Mouse (Mus musculus): ENCODE data around the gene Krt86. TPM values are rescaled to one million over a fixed set of nuclear protein-coding genes. Genes with fewer than 3 reads are reported as not detected.
"Not testable (repeated sequence)": the region's sequence is repeated elsewhere in the genome, so short reads cannot be mapped to it uniquely, and the experiment has no call there.

The Krt86 gene
- polyA plus RNA-seq, 1 experiment from 2014 or later, result not detected

DNA sequence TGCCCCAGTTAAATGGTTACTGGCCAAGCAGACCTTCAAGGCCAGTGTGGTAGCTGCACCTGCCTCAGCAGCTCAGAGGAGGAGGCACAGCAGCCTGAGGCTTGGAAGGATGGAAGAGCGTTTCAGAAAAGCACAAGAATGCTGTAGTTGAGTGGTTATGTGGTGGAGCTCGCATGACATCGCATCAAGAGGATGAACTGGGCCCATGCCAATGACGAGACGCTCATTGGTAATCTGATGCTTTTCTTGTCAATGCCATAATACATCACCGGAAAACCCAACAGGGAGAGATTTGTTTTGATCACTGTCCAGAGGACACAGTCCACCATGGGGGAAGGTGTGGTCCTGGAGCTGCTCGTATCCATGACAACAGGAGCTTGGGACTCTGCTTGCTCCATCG lies 22.0 kb downstream of the Krt86 start:
- Histone ChIP-seq H3K9me3 (ENCODE audit: control insufficient read depth, low read length) (no peaks in the 10 kb centered on the region), H3K9ac (ENCODE audit: low read length) (no peak overlapping the region), H3K4me2 (ENCODE audit: low read depth, severe bottlenecking) (no peak overlapping the region), H3K27me3 (ENCODE audit: control insufficient read depth, insufficient read depth, low read length) (no peaks in the 10 kb centered on the region), H3K4me3 (ENCODE audit: low read depth, low read length) (no peak overlapping the region), H3K27ac (replicated peaks; ENCODE audit: low read depth, low read length) (no peak overlapping the region), H3K36me3 (ENCODE audit: control insufficient read depth, insufficient read depth, low read length) (no peaks in the 10 kb centered on the region), H3K4me1 (ENCODE audit: control insufficient read depth, insufficient read depth, low read length) (no peaks in the 10 kb centered on the region)
- 85% methylated on average over 8 of the region's 8 CpGs for WGBS
- DNase-seq (ENCODE audit: low spot score), result no peak
- ATAC-seq (ENCODE audit: insufficient number of reproducible peaks, low FRiP score, low TSS enrichment, low read depth), result no peak

DNA sequence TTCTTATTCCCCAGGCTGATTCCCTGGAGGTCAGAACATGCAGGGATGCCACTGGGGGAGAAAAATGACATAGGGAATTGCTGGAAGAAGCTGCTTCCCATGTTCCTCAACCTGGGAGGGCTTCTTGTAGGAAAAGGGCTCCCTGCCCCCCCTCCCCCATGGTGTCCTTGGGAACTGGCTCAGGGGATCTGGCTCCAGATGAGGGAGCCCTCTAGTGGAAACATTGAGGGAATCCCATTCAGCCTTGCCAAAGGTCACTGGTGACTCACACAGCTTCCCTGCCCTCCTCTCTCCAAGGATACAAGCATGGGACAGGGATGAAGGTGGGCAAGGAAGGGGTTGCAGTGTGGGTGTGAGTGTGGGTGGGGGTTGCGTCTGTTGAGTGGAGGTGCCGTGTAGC lies 23.9 kb downstream of the Krt86 start:
- Histone ChIP-seq H3K27me3 (ENCODE audit: control insufficient read depth, insufficient read depth, low read length) (no peaks in the 10 kb centered on the region), H3K36me3 (ENCODE audit: control insufficient read depth, insufficient read depth, low read length) (no peaks in the 10 kb centered on the region), H3K4me3 (ENCODE audit: low read depth, low read length) (no peak overlapping the region), H3K9me3 (ENCODE audit: control insufficient read depth, low read length) (no peaks in the 10 kb centered on the region), H3K27ac (replicated peaks; ENCODE audit: low read depth, low read length) (no peak overlapping the region), H3K9ac (ENCODE audit: low read length) (no peak overlapping the region), H3K4me1 (ENCODE audit: control insufficient read depth, insufficient read depth, low read length) (no peaks in the 10 kb centered on the region), H3K4me2 (ENCODE audit: low read depth, severe bottlenecking) (no peak overlapping the region)
- ATAC-seq (ENCODE audit: insufficient number of reproducible peaks, low FRiP score, low TSS enrichment, low read depth) (no peak), DNase-seq (ENCODE audit: low spot score) (peak; percentile 27)
- 74% methylated on average over 2 of the region's 2 CpGs for WGBS

DNA sequence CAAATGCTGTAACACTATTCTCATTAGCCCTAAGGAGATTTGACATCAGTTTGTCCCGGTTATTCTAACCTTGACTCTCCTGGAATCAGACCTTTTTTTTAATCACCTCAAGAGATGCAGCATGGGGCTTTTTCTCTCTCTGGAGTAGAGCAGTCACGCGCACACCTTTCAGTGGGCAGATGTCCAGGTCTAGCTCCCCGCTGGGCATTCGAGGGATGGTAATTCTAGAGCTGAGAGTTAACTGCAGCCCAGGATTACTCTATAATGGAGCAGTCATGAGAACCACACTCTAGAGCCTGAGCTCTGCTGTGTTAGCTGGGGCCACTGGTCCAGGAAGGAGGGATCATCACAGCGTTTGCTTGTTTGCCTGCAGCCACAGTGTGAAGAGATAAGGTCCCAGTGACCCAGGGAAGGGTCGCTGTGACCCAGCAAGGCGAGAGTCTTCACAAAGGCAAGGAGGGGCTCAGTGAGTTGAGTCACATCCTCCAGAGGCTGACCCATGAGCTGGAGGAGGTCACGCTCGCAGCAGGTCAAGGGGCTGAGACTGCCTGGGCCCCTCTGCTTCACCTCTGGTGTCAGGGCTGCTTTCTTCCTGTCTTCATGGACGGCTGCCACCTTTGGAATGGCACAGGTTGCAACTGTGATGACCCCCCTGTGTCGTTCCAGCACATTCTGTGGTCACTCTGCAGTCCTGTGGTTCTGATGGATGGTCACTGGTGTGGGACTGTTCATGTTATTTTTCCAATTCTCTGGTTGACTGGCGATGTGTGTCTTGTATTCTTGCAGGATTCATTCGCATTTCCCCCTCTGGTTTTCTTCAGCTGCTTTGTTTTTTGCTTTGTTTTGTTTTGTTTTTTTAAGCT lies 33.8 kb downstream of the Krt86 start:
- Histone ChIP-seq H3K4me2 (ENCODE audit: low read depth, severe bottlenecking) (no peak overlapping the region), H3K27ac (replicated peaks; ENCODE audit: low read depth, low read length) (no peak overlapping the region), H3K36me3 (ENCODE audit: control insufficient read depth, insufficient read depth, low read length) (no peaks in the 10 kb centered on the region), H3K9me3 (ENCODE audit: control insufficient read depth, low read length) (no peaks in the 10 kb centered on the region), H3K9ac (ENCODE audit: low read length) (no peak overlapping the region), H3K4me3 (ENCODE audit: low read depth, low read length) (no peak overlapping the region), H3K4me1 (ENCODE audit: control insufficient read depth, insufficient read depth, low read length) (no peaks in the 10 kb centered on the region), H3K27me3 (ENCODE audit: control insufficient read depth, insufficient read depth, low read length) (no peaks in the 10 kb centered on the region)
- 60% methylated on average over 14 of the region's 14 CpGs for WGBS
- ATAC-seq (ENCODE audit: insufficient number of reproducible peaks, low FRiP score, low TSS enrichment, low read depth), result no peak
- DNase-seq (ENCODE audit: low spot score), result no peak

DNA sequence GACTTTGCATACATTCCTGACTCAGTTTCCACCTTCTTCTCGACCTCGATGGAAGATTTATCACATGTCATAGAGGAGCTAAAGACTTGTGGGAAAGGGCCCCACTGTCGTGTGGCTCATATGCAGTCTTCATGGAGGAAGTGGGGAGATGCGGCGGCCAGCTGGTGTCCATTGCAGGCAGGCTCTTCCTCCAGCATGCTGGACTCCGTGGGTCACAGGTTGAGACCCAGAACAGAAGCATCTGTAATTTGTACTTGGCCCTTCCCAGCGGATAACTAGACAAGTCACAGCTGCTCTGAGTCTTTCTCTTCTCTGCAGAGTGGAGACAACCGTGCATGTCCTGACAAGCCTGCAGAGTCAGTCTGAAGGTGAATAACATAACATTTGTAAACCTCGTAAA lies 35.0 kb downstream of the Krt86 start:
- H3K27me3 ChIP-seq (ENCODE audit: control insufficient read depth, insufficient read depth, low read length), result no peaks in the 10 kb centered on the region
- H3K4me3 ChIP-seq (ENCODE audit: low read depth, low read length), result no peak overlapping the region
- WGBS, result 75% methylated on average over 9 of the region's 9 CpGs
- no peak overlapping the region for H3K9ac ChIP-seq (ENCODE audit: low read length)
- H3K9me3 ChIP-seq (ENCODE audit: control insufficient read depth, low read length), result no peaks in the 10 kb centered on the region
- ATAC-seq (ENCODE audit: insufficient number of reproducible peaks, low FRiP score, low TSS enrichment, low read depth), result no peak
- no peak for DNase-seq (ENCODE audit: low spot score)
- no peak overlapping the region for H3K4me2 ChIP-seq (ENCODE audit: low read depth, severe bottlenecking)
- H3K36me3 ChIP-seq (ENCODE audit: control insufficient read depth, insufficient read depth, low read length), result no peaks in the 10 kb centered on the region
- H3K27ac ChIP-seq (replicated peaks; ENCODE audit: low read depth, low read length), result no peak overlapping the region
- H3K4me1 ChIP-seq (ENCODE audit: control insufficient read depth, insufficient read depth, low read length), result no peaks in the 10 kb centered on the region

DNA sequence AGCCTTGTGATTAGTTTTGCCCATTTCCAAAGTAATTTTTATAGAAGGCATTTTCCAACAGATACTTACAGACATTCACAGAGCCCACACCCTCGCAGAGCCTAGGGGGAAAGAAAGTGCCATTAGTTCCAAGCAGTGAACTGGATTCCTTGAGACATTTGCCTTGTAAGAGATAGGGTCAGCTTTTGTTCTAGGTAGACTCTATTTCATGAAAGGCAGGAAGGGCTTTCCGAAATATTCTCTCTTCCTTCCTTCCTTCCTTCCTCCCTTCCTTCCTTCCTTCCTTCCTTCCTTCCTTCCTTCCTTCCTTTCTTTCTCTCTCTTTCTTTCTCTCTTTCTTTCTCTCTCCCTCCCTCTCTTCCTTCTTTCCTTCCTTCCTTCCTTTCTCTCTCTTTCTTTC lies 43.9 kb downstream of the Krt86 start, which contains the start of gene Gm49425:
Gene Gm49425 (minus strand): TSS at position 101 of the 400 bp plus-strand sequence.
- not testable (repeated sequence) for H3K36me3 ChIP-seq (ENCODE audit: control insufficient read depth, insufficient read depth, low read length); H3K27me3 ChIP-seq (ENCODE audit: control insufficient read depth, insufficient read depth, low read length); ATAC-seq (ENCODE audit: insufficient number of reproducible peaks, low FRiP score, low TSS enrichment, low read depth); H3K27ac ChIP-seq (replicated peaks; ENCODE audit: low read depth, low read length); H3K4me1 ChIP-seq (ENCODE audit: control insufficient read depth, insufficient read depth, low read length); H3K4me2 ChIP-seq (ENCODE audit: low read depth, severe bottlenecking); H3K9me3 ChIP-seq (ENCODE audit: control insufficient read depth, low read length); DNase-seq (ENCODE audit: low spot score); H3K4me3 ChIP-seq (ENCODE audit: low read depth, low read length); H3K9ac ChIP-seq (ENCODE audit: low read length)
- 72% methylated on average over 2 of the region's 2 CpGs for WGBS

- no peaks in the 10 kb centered on the region for H3K36me3 ChIP-seq (ENCODE audit: control insufficient read depth, insufficient read depth, low read length)
- DNase-seq (ENCODE audit: low spot score) (peak; percentile 81), ATAC-seq (ENCODE audit: insufficient number of reproducible peaks, low FRiP score, low TSS enrichment, low read depth) (no peak)
- H3K9ac ChIP-seq (ENCODE audit: low read length), result no peak overlapping the region
- no peak overlapping the region for H3K27ac ChIP-seq (replicated peaks; ENCODE audit: low read depth, low read length)
- H3K4me1 ChIP-seq (ENCODE audit: control insufficient read depth, insufficient read depth, low read length), result no peaks in the 10 kb centered on the region
- no peak overlapping the region for H3K4me3 ChIP-seq (ENCODE audit: low read depth, low read length)
- no peaks in the 10 kb centered on the region for H3K9me3 ChIP-seq (ENCODE audit: control insufficient read depth, low read length)
- H3K27me3 ChIP-seq (ENCODE audit: control insufficient read depth, insufficient read depth, low read length), result no peaks in the 10 kb centered on the region
- WGBS, result 18% methylated on average over 2 of the region's 2 CpGs
- no peak overlapping the region for H3K4me2 ChIP-seq (ENCODE audit: low read depth, severe bottlenecking)
These were observed 46.5 kb downstream of the Krt86 start for GRCm38 (mm10) chr15:101519792-101520191.

DNA sequence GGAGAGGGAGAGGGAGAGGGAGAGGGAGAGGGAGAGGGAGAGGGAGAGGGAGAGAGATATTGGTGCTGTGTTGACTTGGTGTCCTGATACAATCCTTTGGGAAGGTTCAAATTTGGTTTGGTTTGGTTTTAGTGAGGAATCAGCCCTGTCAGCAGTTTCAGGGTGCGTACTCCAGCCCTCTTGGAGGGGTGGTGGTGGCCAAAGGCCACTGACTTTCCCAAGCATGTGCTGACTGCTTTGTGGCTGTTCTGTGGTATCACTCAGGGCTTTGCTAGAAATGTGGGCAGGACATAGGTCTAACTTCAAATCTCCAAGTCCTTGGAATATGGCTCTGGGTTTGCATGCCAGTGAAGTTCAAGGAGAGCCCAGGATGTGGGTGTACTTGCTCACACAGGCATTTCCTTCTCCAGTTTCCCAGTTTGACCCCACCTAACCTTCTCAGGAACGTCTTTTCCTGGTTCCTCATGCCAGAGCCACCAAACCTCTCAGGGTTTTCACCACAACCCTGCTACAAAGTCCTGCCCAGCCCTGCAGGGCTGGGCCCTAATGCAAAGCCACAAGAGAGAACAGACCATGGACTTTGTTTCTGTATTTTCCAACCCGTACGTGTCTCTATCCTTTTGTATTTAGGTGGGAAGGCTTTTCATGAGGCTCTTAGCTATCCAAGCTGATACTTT lies 49.4 kb downstream of the Krt86 start:
- H3K4me1 ChIP-seq (ENCODE audit: control insufficient read depth, insufficient read depth, low read length), result no peaks in the 10 kb centered on the region
- WGBS, result 78% methylated on average over 4 of the region's 4 CpGs
- no peak overlapping the region for H3K27ac ChIP-seq (replicated peaks; ENCODE audit: low read depth, low read length)
- H3K9me3 ChIP-seq (ENCODE audit: control insufficient read depth, low read length), result no peaks in the 10 kb centered on the region
- H3K4me2 ChIP-seq (ENCODE audit: low read depth, severe bottlenecking), result no peak overlapping the region
- H3K9ac ChIP-seq (ENCODE audit: low read length), result no peak overlapping the region
- no peaks in the 10 kb centered on the region for H3K36me3 ChIP-seq (ENCODE audit: control insufficient read depth, insufficient read depth, low read length)
- H3K27me3 ChIP-seq (ENCODE audit: control insufficient read depth, insufficient read depth, low read length), result no peaks in the 10 kb centered on the region
- DNase-seq (ENCODE audit: low spot score) (no peak), ATAC-seq (ENCODE audit: insufficient number of reproducible peaks, low FRiP score, low TSS enrichment, low read depth) (no peak)
- no peak overlapping the region for H3K4me3 ChIP-seq (ENCODE audit: low read depth, low read length)

Data from limb, embryonic 11.5 days (tissue).